In genomic region chr14:33545565-33546143, GRCm38 (mm10) we compare ENCODE assay signal across 27 mouse cellular contexts. TPM values are rescaled to one million over a fixed set of nuclear protein-coding genes. Genes with fewer than 3 reads are reported as not detected.
DNase-seq lines count a peak whose midpoint lies in the region; ATAC-seq and TF ChIP-seq lines count a peak whose summit lies in the region.
"Had no signal": no experiment of that assay in that cellular context is flagged by ENCODE, and none has a peak within 500 bp of the region (broad histone marks: within the 10 kb centered on the region; RNA-seq: fewer than 3 reads in every experiment).

No protein-coding gene starts in this region.

- no peaks in the 10 kb centered on the region for H3K36me3 ChIP-seq in forebrain, embryonic 13.5 days (ENCODE audit: poor library complexity, severe bottlenecking)
- H3K36me3 ChIP-seq in forebrain, embryonic 11.5 days (ENCODE audit: control insufficient read depth, insufficient read depth, low read length), result no peaks in the 10 kb centered on the region
- no peaks in the 10 kb centered on the region for H3K36me3 ChIP-seq in hindbrain, postnatal 0 days (ENCODE audit: insufficient read depth, low read length)
- no peaks in the 10 kb centered on the region for H3K36me3 ChIP-seq in hindbrain, embryonic 10.5 days
- H3K36me3 ChIP-seq in midbrain, embryonic 16.5 days (ENCODE audit: control insufficient read depth, insufficient read depth, low read length), result no peaks in the 10 kb centered on the region
- H3K36me3 ChIP-seq in midbrain, embryonic 14.5 days (ENCODE audit: control insufficient read depth, insufficient read depth, low read length), result no peaks in the 10 kb centered on the region
- H3K36me3 ChIP-seq: heart, embryonic 15.5 days; hindbrain, embryonic 15.5 days; kidney, embryonic 15.5 days; liver, embryonic 15.5 days; lung, embryonic 15.5 days; neural tube, embryonic 15.5 days had no signal

- no peak overlapping the region for H3K4me3 ChIP-seq in forebrain, embryonic 13.5 days
- H3K4me3 ChIP-seq in forebrain, embryonic 11.5 days (ENCODE audit: low read depth, low read length), result no peak overlapping the region
- no peak overlapping the region for H3K4me3 ChIP-seq in hindbrain, postnatal 0 days (ENCODE audit: low read length)
- H3K4me3 ChIP-seq in hindbrain, embryonic 10.5 days, result no peak overlapping the region
- no peak overlapping the region for H3K4me3 ChIP-seq in midbrain, embryonic 16.5 days (ENCODE audit: low read depth, low read length)
- H3K4me3 ChIP-seq in midbrain, embryonic 14.5 days (replicated peaks; ENCODE audit: low read depth, low read length), result no peak overlapping the region
- H3K4me3 ChIP-seq: heart, embryonic 15.5 days; hindbrain, embryonic 15.5 days; kidney, embryonic 15.5 days; liver, embryonic 15.5 days; lung, embryonic 15.5 days; neural tube, embryonic 15.5 days had no signal

- no peak for TF ChIP-seq CTCF in hindbrain, postnatal 0 days (IDR thresholded peaks at IDR 0.05; ENCODE audit: low read depth)

- 0 out of 2 replicates have a peak overlapping the region, but pooled peaks have one; percentile 1 for H3K27ac ChIP-seq in forebrain, embryonic 13.5 days
- H3K27ac ChIP-seq in forebrain, embryonic 11.5 days (ENCODE audit: low read depth, low read length), result no peak overlapping the region
- no peak overlapping the region for H3K27ac ChIP-seq in hindbrain, postnatal 0 days
- no peak overlapping the region for H3K27ac ChIP-seq in hindbrain, embryonic 10.5 days
- peak overlapping the region; percentile 41; the same call in 1 of the 2 replicates for H3K27ac ChIP-seq in midbrain, embryonic 16.5 days (ENCODE audit: low read length)
- no peak overlapping the region for H3K27ac ChIP-seq in midbrain, embryonic 14.5 days (replicated peaks; ENCODE audit: low read depth, low read length)
- H3K27ac ChIP-seq: heart, embryonic 15.5 days; hindbrain, embryonic 15.5 days; kidney, embryonic 15.5 days; liver, embryonic 15.5 days; lung, embryonic 15.5 days; neural tube, embryonic 15.5 days had no signal

- H3K27me3 ChIP-seq in forebrain, embryonic 13.5 days, result no peaks in the 10 kb centered on the region
- H3K27me3 ChIP-seq in forebrain, embryonic 11.5 days (ENCODE audit: control insufficient read depth, insufficient read depth, low read length), result no peaks in the 10 kb centered on the region
- no peaks in the 10 kb centered on the region for H3K27me3 ChIP-seq in hindbrain, postnatal 0 days (ENCODE audit: insufficient read depth, low read length)
- no peaks in the 10 kb centered on the region for H3K27me3 ChIP-seq in hindbrain, embryonic 10.5 days (ENCODE audit: insufficient read depth, poor library complexity, severe bottlenecking)
- H3K27me3 ChIP-seq in midbrain, embryonic 16.5 days (ENCODE audit: control insufficient read depth, insufficient read depth, low read depth, low read length), result no peaks in the 10 kb centered on the region
- no peaks in the 10 kb centered on the region for H3K27me3 ChIP-seq in midbrain, embryonic 14.5 days (ENCODE audit: control insufficient read depth, insufficient read depth, low read length)
- H3K27me3 ChIP-seq: heart, embryonic 15.5 days; hindbrain, embryonic 15.5 days; kidney, embryonic 15.5 days; liver, embryonic 15.5 days; lung, embryonic 15.5 days; neural tube, embryonic 15.5 days had no signal

- ATAC-seq in forebrain, embryonic 13.5 days, result no peak; the same call in 1 of the 2 replicates
- ATAC-seq in forebrain, embryonic 11.5 days (replicated peaks; ENCODE audit: low FRiP score), result no peak
- ATAC-seq in hindbrain, postnatal 0 days, result 0 out of 2 replicates have a peak, but pooled peaks have one; percentile 18
- no peak for ATAC-seq in midbrain, embryonic 16.5 days
- no peak for ATAC-seq in midbrain, embryonic 14.5 days (ENCODE audit: low FRiP score, low TSS enrichment)
- ATAC-seq: activated CD4-positive, CD25-positive, alpha-beta regulatory T cell, adult 4 months; intestine, postnatal 0 days had no signal

- intact Hi-C loops in left cerebral cortex, postnatal 25 days (cut with DNase I), result loop anchor here (1.0 kb wide), 1 partner anchor 14 kb away; no protein-coding TSS in a partner anchor

- H3K9me3 ChIP-seq in forebrain, embryonic 13.5 days (replicated peaks), result no peaks in the 10 kb centered on the region
- H3K9me3 ChIP-seq in forebrain, embryonic 11.5 days (ENCODE audit: control insufficient read depth, low read length), result no peaks in the 10 kb centered on the region
- no peaks in the 10 kb centered on the region for H3K9me3 ChIP-seq in hindbrain, postnatal 0 days (ENCODE audit: low read length)
- H3K9me3 ChIP-seq in hindbrain, embryonic 10.5 days, result no peaks in the 10 kb centered on the region
- H3K9me3 ChIP-seq in midbrain, embryonic 16.5 days (replicated peaks; ENCODE audit: control insufficient read depth, low read length, poor library complexity, severe bottlenecking), result no peaks in the 10 kb centered on the region
- H3K9me3 ChIP-seq in midbrain, embryonic 14.5 days (ENCODE audit: control insufficient read depth, low read length), result no peaks in the 10 kb centered on the region
- H3K9me3 ChIP-seq: heart, embryonic 15.5 days; hindbrain, embryonic 15.5 days; kidney, embryonic 15.5 days; liver, embryonic 15.5 days; lung, embryonic 15.5 days; neural tube, embryonic 15.5 days had no signal

- no peak overlapping the region for H3K4me2 ChIP-seq in forebrain, embryonic 13.5 days
- H3K4me2 ChIP-seq in forebrain, embryonic 11.5 days (ENCODE audit: low read depth, low read length, severe bottlenecking), result no peak overlapping the region
- H3K4me2 ChIP-seq in hindbrain, postnatal 0 days (ENCODE audit: low read depth, low read length), result no peak overlapping the region
- H3K4me2 ChIP-seq in midbrain, embryonic 16.5 days (ENCODE audit: low read length), result no peak overlapping the region
- H3K4me2 ChIP-seq in midbrain, embryonic 14.5 days (ENCODE audit: low read length), result no peak overlapping the region
- H3K4me2 ChIP-seq: heart, embryonic 15.5 days; hindbrain, embryonic 15.5 days; kidney, embryonic 15.5 days; liver, embryonic 15.5 days; lung, embryonic 15.5 days; neural tube, embryonic 15.5 days had no signal

- DNase-seq in forebrain, embryonic 11.5 days (ENCODE audit: low spot score), result no peak
- DNase-seq in hindbrain, postnatal 0 days (ENCODE audit: low spot score), result peak; percentile 12
- DNase-seq in hindbrain, embryonic 10.5 days (ENCODE audit: low spot score), result no peak
- DNase-seq in midbrain, embryonic 14.5 days, result no peak
- peak; percentile 50 to 84 for DNase-seq in left cerebral cortex, postnatal 25 days (ENCODE audit: low spot score in 2 of 2)
- no peak for DNase-seq in adrenal gland, postnatal 36 days
- DNase-seq: adrenal gland, adult 8-10 months; cerebellum, adult 2 months; cerebellum, postnatal 25 days; embryo, embryonic 11 days; heart, postnatal 36 days; kidney, postnatal 36 days; liver; lung, postnatal 4 days; spleen, adult 18-20 months; thymus, postnatal 14 days had no signal

- 84% methylated on average over 8 of the region's 8 CpGs for WGBS in forebrain, embryonic 13.5 days
- WGBS in forebrain, embryonic 11.5 days, result 86% methylated on average over 8 of the region's 8 CpGs
- WGBS in hindbrain, postnatal 0 days, result 64% methylated on average over 8 of the region's 8 CpGs
- WGBS in hindbrain, embryonic 10.5 days, result 91% methylated on average over 8 of the region's 8 CpGs
- 84% methylated on average over 8 of the region's 8 CpGs for WGBS in midbrain, embryonic 16.5 days
- 85% methylated on average over 8 of the region's 8 CpGs for WGBS in midbrain, embryonic 14.5 days

- H3K9ac ChIP-seq in forebrain, embryonic 13.5 days, result no peak overlapping the region
- no peak overlapping the region for H3K9ac ChIP-seq in forebrain, embryonic 11.5 days (ENCODE audit: low read length)
- no peak overlapping the region for H3K9ac ChIP-seq in hindbrain, postnatal 0 days (replicated peaks; ENCODE audit: low read length)
- no peak overlapping the region for H3K9ac ChIP-seq in midbrain, embryonic 16.5 days (ENCODE audit: low read depth, low read length)
- no peak overlapping the region for H3K9ac ChIP-seq in midbrain, embryonic 14.5 days (replicated peaks; ENCODE audit: low read length)
- H3K9ac ChIP-seq: heart, embryonic 15.5 days; hindbrain, embryonic 15.5 days; kidney, embryonic 15.5 days; liver, embryonic 15.5 days; lung, embryonic 15.5 days; neural tube, embryonic 15.5 days had no signal

- peaks cover 16% of the 10 kb centered on the region; the same call in 1 of the 2 replicates for H3K4me1 ChIP-seq in forebrain, embryonic 13.5 days
- no peaks in the 10 kb centered on the region for H3K4me1 ChIP-seq in forebrain, embryonic 11.5 days (replicated peaks; ENCODE audit: control insufficient read depth, insufficient read depth, low read length)
- 0 out of 2 replicates have a peak, but pooled peaks cover 3% of the 10 kb centered on the region for H3K4me1 ChIP-seq in hindbrain, postnatal 0 days (ENCODE audit: insufficient read depth, low read length)
- 0 out of 2 replicates have a peak, but pooled peaks cover 7% of the 10 kb centered on the region for H3K4me1 ChIP-seq in hindbrain, embryonic 10.5 days (replicated peaks)
- H3K4me1 ChIP-seq in midbrain, embryonic 16.5 days (ENCODE audit: control insufficient read depth, insufficient read depth, low read length), result peaks cover 7% of the 10 kb centered on the region
- H3K4me1 ChIP-seq in midbrain, embryonic 14.5 days (ENCODE audit: control insufficient read depth, insufficient read depth, low read length), result peaks cover 10% of the 10 kb centered on the region; the same call in 1 of the 2 replicates
- H3K4me1 ChIP-seq: heart, embryonic 15.5 days; kidney, embryonic 15.5 days; liver, embryonic 15.5 days; lung, embryonic 15.5 days had no signal

RNA-seq across cellular contexts. Expression of gene Ptpn20, which starts 43.4 kb away (rescaled TPM):
- 0.15 TPM in 1 of 2 replicates, not detected in the other for polyA plus RNA-seq in forebrain, embryonic 13.5 days (2015; fragmentation: Nextera tagmentation; extraction: Ambion mirVana)
- polyA plus RNA-seq in forebrain, embryonic 11.5 days (2014; fragmentation: Nextera tagmentation; extraction: Ambion mirVana), result 0.19 TPM in 1 of 2 replicates, not detected in the other
- total RNA-seq in hindbrain, postnatal 0 days (2014; rRNA removed), result 0.14 and 0.42 TPM in 2 replicates
- polyA plus RNA-seq in hindbrain, postnatal 0 days (2015; fragmentation: Nextera tagmentation; extraction: Ambion mirVana), result 0.37 and 0.44 TPM in 2 replicates
- 0.14 TPM in 1 of 2 replicates, not detected in the other for polyA plus RNA-seq in hindbrain, embryonic 10.5 days (2016; fragmentation: Nextera tagmentation; extraction: Ambion mirVana)
- polyA plus RNA-seq in midbrain, embryonic 16.5 days (2015; fragmentation: Nextera tagmentation; extraction: Ambion mirVana), result 0.11 and 0.15 TPM in 2 replicates
- 0.13 and 0.26 TPM in 2 replicates for polyA plus RNA-seq in midbrain, embryonic 14.5 days (2014; fragmentation: Nextera tagmentation; extraction: Ambion mirVana)
- under 1 TPM; 0.43 to 0.50 TPM for total RNA-seq in left cerebral cortex, postnatal 25 days (2021)
- not detected for total RNA-seq in adrenal gland, postnatal 36 days (2021)
- total RNA-seq: gastrocnemius, postnatal 4 days; heart, postnatal 36 days had no signal
- polyA plus RNA-seq: activated CD4-positive, CD25-positive, alpha-beta regulatory T cell, adult 4 months; kidney, embryonic 15.5 days had no signal

Comparison
In these comparisons a context has a peak if more than half of its experiments do, and no peak if none do; other contexts are left out.
1. H3K27ac ChIP-seq: peak in forebrain, embryonic 13.5 days (single experiment) and midbrain, embryonic 16.5 days (single experiment); none in forebrain, embryonic 11.5 days (single experiment), hindbrain, postnatal 0 days (single experiment), hindbrain, embryonic 10.5 days (single experiment) and midbrain, embryonic 14.5 days (single experiment).
2. DNase-seq: peak in hindbrain, postnatal 0 days (single experiment) and left cerebral cortex, postnatal 25 days (2 of 2); none in forebrain, embryonic 11.5 days (single experiment), hindbrain, embryonic 10.5 days (single experiment), midbrain, embryonic 14.5 days (single experiment) and adrenal gland, postnatal 36 days (0 of 2).